Mouse (Mus musculus) neural tube, embryonic 11.5 days (tissue): ENCODE data around the gene Sptssb. TPM values are rescaled to one million over a fixed set of nuclear protein-coding genes. Genes with fewer than 3 reads are reported as not detected.

ENCODE experiments used
- ATAC-seq: fragments of 200-750 bp; cut with Nextera tagmentation; 2 replicates; pipeline ENCODE4 v1.8.0; 2017; ENCODE audit warnings: moderate number of reproducible peaks, mild to moderate bottlenecking, moderate TSS enrichment, moderate library complexity; ENCODE audit not compliant: insufficient read depth, low FRiP score, low TSS enrichment
- DNase-seq: peaks from one replicate; pipeline ENCODE4 v3.0.0-alpha.2; 2015; ENCODE audit warnings: low spot score
- H3K27ac ChIP-seq: fragments of 300-500 bp; sonication (generic); 2 replicates; pipeline ENCODE4 v1.5.1; 2014; ENCODE audit warnings: low read depth, mild to moderate bottlenecking, low read length
- H3K27me3 ChIP-seq: fragments of 300-500 bp; sonication (generic); 2 replicates; pipeline ENCODE4 v1.6.1; 2014; ENCODE audit warnings: mild to moderate bottlenecking, low read length, mixed read lengths; ENCODE audit not compliant: control insufficient read depth, insufficient read depth
- H3K36me3 ChIP-seq: fragments of 300-500 bp; sonication (generic); 2 replicates; pipeline ENCODE4 v1.6.1; 2014; ENCODE audit warnings: mild to moderate bottlenecking, low read length, moderate library complexity, mixed read lengths; ENCODE audit not compliant: control insufficient read depth, insufficient read depth
- H3K4me1 ChIP-seq: fragments of 300-500 bp; sonication (generic); 2 replicates; pipeline ENCODE4 v1.6.1; 2014; ENCODE audit warnings: low read length, mixed read lengths; ENCODE audit not compliant: control insufficient read depth, insufficient read depth
- H3K4me2 ChIP-seq: fragments of 300-500 bp; sonication (generic); 2 replicates; pipeline ENCODE4 v1.6.1; 2014; ENCODE audit warnings: low read depth, mild to moderate bottlenecking, moderate library complexity
- H3K4me3 ChIP-seq: fragments of 300-500 bp; sonication (generic); 2 replicates; pipeline ENCODE4 v1.5.1; 2014; ENCODE audit warnings: low read depth, low read length
- H3K9ac ChIP-seq: fragments of 300-500 bp; sonication (generic); 2 replicates; pipeline ENCODE4 v1.6.1; 2014; ENCODE audit warnings: mild to moderate bottlenecking, low read length
- H3K9me3 ChIP-seq: fragments of 300-500 bp; sonication (generic); 2 replicates; pipeline ENCODE4 v1.6.1; 2016; ENCODE audit warnings: low read length; ENCODE audit not compliant: control insufficient read depth
- whole genome bisulfite sequencing: fragments of 180-500 bp; shearing (Covaris S2); extraction: QIAGEN DNeasy Blood & Tissue Kit; methylation state at CpG from one replicate; pipeline ENCODE4 v1.1.7; 2014; 5-methylcytosine and 5-hydroxymethylcytosine counted together
- polyA plus RNA-seq: library from polyadenylated mRNA; unstranded; fragments of >200 nt; fragmentation: Nextera tagmentation; extraction: Ambion mirVana; gene quantifications from 2 replicates; pipeline ENCODE4 v1.2.1, GENCODE M21; 2014

The Sptssb gene
- polyA plus RNA-seq, 1 experiment from 2014 or later: 0.73 TPM

DNA sequence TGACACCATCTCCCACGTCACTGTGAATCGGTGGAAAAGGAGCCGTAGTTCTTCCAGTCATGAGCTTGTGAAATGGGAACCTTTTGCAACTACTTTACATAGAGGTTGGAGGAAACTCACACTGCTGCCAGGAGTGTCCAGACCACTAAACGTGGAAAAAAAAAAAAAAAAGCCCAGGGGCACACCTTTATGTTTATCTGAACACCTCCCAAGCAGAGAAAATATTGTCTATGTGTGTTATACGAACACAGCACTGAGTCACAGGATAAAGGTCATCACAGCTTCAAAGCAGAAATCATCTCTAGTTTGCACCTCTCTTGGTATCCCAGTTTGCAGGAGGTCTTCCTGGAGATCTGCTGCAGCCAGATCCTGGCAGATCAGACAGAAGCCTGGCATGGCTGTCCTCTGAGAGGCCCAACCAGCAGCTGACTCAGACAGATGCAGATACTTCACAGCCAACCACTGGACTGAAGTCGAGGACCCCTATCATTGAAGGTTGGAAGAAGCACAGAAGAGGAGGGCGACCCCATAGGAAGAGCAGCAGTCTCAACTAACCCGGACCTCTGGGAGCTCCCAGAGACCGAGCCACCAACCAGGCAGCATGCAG lies 2.2 kb upstream of the Sptssb start:
- no peak overlapping the region for H3K9ac ChIP-seq
- H3K36me3 ChIP-seq: no peaks in the 10 kb centered on the region
- no peak overlapping the region for H3K4me3 ChIP-seq
- no peaks in the 10 kb centered on the region for H3K4me1 ChIP-seq
- 54% methylated on average over 9 of the region's 9 CpGs for WGBS
- no peak for DNase-seq
- no peak overlapping the region for H3K27ac ChIP-seq
- peak overlapping the region; percentile 96 for H3K4me2 ChIP-seq
- no peaks in the 10 kb centered on the region for H3K9me3 ChIP-seq
- H3K27me3 ChIP-seq: peaks cover 9% of the 10 kb centered on the region; the same call in 1 of the 2 replicates
- no peak for ATAC-seq

DNA sequence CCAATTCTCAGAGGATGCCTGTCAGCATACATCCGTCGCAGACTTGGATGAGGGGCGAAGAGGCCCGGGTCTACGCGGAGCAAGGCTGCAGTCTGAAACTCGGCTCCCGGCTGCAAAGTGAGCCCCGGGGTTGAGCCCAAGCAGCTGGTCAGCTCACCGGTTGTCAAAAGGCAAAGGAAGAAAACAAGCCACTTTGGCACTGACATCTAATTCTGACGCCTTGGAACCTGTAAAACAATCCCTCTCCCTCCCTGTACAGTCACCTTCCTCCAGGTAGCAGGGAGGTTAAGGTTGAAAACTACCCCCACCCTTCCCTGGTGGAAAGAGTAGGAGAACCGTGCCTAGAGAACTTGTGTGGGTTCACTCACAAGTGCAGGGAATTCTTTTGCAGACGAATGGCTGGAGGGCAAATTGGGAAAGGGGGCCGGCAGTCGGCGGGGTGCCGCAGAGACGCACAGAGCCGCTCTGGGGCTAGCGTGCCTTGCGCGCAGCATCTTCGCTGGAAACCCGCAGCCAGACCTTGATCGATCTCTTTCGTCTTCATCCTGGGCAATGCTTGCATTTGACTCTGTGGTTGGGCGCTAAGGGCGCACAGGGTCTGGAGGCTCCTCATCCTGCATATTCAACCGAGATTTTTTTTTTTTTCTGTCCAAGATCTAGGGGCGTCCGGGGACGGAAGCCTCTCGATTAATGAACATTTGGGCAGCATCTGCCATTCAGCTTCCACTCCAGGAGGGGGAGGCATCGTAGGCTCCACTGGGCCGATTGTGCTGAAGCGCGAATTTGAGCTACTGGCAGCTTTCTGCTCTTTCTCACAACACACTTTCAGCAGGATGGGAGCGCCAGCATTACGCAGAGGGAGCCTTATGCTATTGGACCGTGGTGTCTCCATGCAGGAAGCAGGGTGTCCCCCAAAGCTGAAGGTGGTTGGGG lies 1.1 kb upstream of the Sptssb start:
- peak overlapping the region; percentile 96 for H3K4me2 ChIP-seq
- peak overlapping the region; percentile 43 for H3K4me3 ChIP-seq
- WGBS: under 1% methylated on average over 40 of the region's 40 CpGs
- no peaks in the 10 kb centered on the region for H3K4me1 ChIP-seq
- H3K27me3 ChIP-seq: peaks cover 9% of the 10 kb centered on the region; the same call in 1 of the 2 replicates
- H3K9me3 ChIP-seq: no peaks in the 10 kb centered on the region
- no peak overlapping the region for H3K27ac ChIP-seq
- H3K36me3 ChIP-seq: no peaks in the 10 kb centered on the region
- ATAC-seq: peak; percentile 61
- H3K9ac ChIP-seq: peak overlapping the region; percentile 41
- DNase-seq: peak; percentile 63

DNA sequence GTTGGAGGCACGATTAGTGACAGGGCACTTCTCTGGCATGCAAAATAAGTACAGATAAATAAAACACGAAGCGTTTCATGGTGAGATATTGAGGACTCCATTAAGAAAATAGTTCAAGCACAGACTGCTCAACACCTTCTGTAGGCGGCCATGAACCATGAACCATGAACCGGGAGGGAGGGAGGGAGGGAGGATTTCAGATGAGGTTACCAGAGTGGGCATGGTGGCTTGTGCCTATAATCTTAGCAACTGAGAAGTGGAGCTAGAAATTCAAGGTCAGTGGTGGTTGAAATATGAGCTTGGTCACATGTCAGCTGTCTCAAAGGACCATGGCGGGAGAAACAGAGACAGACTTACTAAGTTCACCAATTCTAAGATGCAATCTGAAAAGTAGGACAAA lies 20.3 kb downstream of the Sptssb start:
- Histone ChIP-seq H3K9me3 (no peaks in the 10 kb centered on the region), H3K4me3 (no peak overlapping the region), H3K9ac (no peak overlapping the region), H3K4me2 (no peak overlapping the region), H3K36me3 (no peaks in the 10 kb centered on the region), H3K4me1 (no peaks in the 10 kb centered on the region), H3K27ac (no peak overlapping the region), H3K27me3 (no peaks in the 10 kb centered on the region)
- WGBS: 84% methylated on average over 6 of the region's 6 CpGs
- DNase-seq (no peak), ATAC-seq (no peak)

DNA sequence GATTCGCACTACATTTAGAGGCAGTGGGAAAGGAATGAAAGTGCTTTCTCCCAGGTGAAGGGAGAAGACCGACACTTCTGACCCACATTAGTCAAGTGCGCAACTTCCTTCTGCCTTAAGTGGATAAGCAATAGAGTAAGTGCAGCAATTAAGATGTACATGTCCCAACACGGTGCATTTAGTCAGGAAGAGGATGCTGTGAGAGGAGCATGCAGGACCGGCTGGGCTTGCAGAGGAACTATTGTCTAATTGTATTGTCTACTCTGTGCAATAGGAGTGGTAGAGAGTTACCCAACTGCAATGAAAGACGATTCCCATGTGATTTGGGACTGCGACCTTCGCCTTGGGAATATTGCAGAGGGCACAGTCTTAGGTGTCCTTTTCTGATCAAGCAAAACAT lies 30.2 kb downstream of the Sptssb start:
- H3K4me2 ChIP-seq: no peak overlapping the region
- no peak overlapping the region for H3K9ac ChIP-seq
- ATAC-seq (no peak), DNase-seq (no peak)
- no peaks in the 10 kb centered on the region for H3K9me3 ChIP-seq
- H3K4me1 ChIP-seq: no peaks in the 10 kb centered on the region
- no peak overlapping the region for H3K27ac ChIP-seq
- no peaks in the 10 kb centered on the region for H3K27me3 ChIP-seq
- H3K4me3 ChIP-seq: no peak overlapping the region
- WGBS: 90% methylated on average over 8 of the region's 8 CpGs
- no peaks in the 10 kb centered on the region for H3K36me3 ChIP-seq

DNA sequence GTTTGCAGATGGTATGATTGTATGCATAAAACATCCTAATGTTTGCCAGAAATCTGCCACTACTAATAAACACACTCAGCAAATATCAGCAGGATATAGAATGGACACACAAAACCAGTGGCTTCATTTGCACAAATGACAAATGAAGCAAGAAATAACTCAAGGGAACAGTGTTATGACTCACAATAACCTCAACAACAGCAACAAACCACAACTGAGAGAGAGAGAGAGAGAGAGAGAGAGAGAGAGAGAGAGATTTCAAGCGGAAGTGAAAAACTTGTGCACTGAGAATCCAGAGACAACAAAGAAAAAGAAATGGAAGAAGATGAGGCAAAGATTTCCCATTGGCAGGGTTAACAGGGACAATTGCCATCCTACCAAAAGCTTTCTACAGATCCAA lies 35.2 kb downstream of the Sptssb start:
- DNase-seq: no peak
- H3K27me3 ChIP-seq: no peaks in the 10 kb centered on the region
- H3K27ac ChIP-seq: no peak overlapping the region
- no peak overlapping the region for H3K4me3 ChIP-seq
- no peak overlapping the region for H3K4me2 ChIP-seq
- H3K4me1 ChIP-seq: no peaks in the 10 kb centered on the region
- 100% methylated on average over 1 of the region's 1 CpGs for WGBS
- no peak overlapping the region for H3K9ac ChIP-seq
- no peaks in the 10 kb centered on the region for H3K36me3 ChIP-seq
- ATAC-seq: no peak
- no peaks in the 10 kb centered on the region for H3K9me3 ChIP-seq

GRCm38 (mm10) chr3:69820614-69821013 lies 39.1 kb downstream of the Sptssb start:
- no peak for ATAC-seq
- no peaks in the 10 kb centered on the region for H3K9me3 ChIP-seq
- 91% methylated on average over 7 of the region's 7 CpGs for WGBS

DNA sequence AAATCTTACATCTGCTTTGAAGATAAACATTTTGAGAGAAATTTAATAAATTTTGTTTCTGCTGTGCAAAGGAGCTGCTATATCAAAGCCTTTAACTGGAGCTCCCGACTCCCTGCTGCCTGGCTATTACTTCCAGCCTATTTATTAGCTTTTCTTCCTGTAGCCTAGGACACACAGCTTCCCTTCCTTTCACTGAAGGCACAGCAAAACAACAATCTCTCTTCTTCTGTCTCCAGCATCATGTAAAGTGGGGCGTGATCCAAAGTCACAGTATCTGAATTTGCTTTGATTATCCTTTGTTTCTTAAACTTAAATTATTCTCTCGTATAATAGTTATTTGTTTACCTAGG lies 39.9 kb downstream of the Sptssb start:
- ATAC-seq (no peak), DNase-seq (no peak)
- no peaks in the 10 kb centered on the region for H3K36me3 ChIP-seq
- H3K9me3 ChIP-seq: no peaks in the 10 kb centered on the region
- H3K4me3 ChIP-seq: no peak overlapping the region
- no peak overlapping the region for H3K4me2 ChIP-seq
- H3K4me1 ChIP-seq: no peaks in the 10 kb centered on the region
- WGBS: 38% methylated on average over 3 of the region's 3 CpGs
- no peaks in the 10 kb centered on the region for H3K27me3 ChIP-seq
- no peak overlapping the region for H3K9ac ChIP-seq
- no peak overlapping the region for H3K27ac ChIP-seq

More at GRCm38 (mm10) chr3:69820614-69821013, 39.1 kb downstream of the Sptssb start:
- H3K27me3 ChIP-seq: no peaks in the 10 kb centered on the region
- H3K4me2 ChIP-seq: no peak overlapping the region
- no peak for DNase-seq
- H3K4me3 ChIP-seq: no peak overlapping the region
- H3K27ac ChIP-seq: no peak overlapping the region
- no peak overlapping the region for H3K9ac ChIP-seq
- H3K4me1 ChIP-seq: no peaks in the 10 kb centered on the region
- no peaks in the 10 kb centered on the region for H3K36me3 ChIP-seq

DNA sequence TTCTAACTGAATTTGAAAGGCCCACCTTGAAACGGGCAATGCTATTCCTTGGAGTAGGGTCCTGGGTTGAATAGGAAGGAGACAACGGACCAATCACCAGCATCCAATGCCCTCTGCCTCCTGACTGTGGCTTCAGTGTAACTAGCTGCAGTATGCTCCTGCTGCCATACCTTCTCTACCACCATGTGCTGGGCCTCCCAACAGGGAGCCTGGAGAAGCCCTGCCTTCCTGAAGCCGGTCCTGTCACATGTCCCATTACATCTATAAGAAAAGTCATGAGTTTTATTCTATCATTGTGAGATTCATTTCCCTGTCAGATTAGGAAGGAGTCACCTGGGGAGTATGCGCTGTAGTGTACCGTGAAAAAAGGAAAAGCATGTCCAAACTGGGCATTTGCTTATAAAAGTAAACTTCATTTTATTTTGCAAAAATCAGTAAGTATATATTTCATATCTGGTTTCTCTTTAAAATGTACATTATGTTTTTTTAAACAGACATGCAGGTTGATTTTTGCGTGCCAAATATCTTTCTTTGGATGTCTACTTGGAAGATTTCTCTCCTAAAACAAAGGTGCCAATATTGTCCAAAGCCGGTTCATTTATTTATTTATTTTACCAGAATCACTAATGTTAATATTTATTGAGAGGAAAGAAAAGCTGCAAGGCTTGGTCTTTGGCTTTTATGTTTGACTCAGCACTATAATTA lies 40.4 kb downstream of the Sptssb start:
- Histone ChIP-seq H3K4me1 (no peaks in the 10 kb centered on the region), H3K27me3 (no peaks in the 10 kb centered on the region), H3K9ac (no peak overlapping the region), H3K4me2 (no peak overlapping the region), H3K4me3 (no peak overlapping the region), H3K36me3 (no peaks in the 10 kb centered on the region), H3K27ac (no peak overlapping the region), H3K9me3 (no peaks in the 10 kb centered on the region)
- ATAC-seq: no peak
- DNase-seq: no peak
- 80% methylated on average over 7 of the region's 7 CpGs for WGBS
